Mouse (Mus musculus): ENCODE measurements around the gene Agbl4. TPM values are rescaled to one million over a fixed set of nuclear protein-coding genes. Genes with fewer than 3 reads are reported as not detected.

The Agbl4 gene
- polyA plus RNA-seq (2012; rRNA removed) = 13.1 and 13.5 TPM in 2 replicates

- H3K4me1 ChIP-seq (ENCODE audit: control insufficient read depth, insufficient read depth, low read length) = no peaks in the 10 kb centered on the region
- no peak within 1 kb of the TSS for H3K27ac ChIP-seq (ENCODE audit: insufficient read depth, low read length)
- TF ChIP-seq CTCF (IDR thresholded peaks at IDR 0.05; ENCODE audit: extremely low read depth, insufficient read depth, low read length) (no peak), POLR2A (IDR thresholded peaks at IDR 0.05; ENCODE audit: extremely low read depth, insufficient read depth, low read length) (0 out of 2 replicates have a peak, but pooled peaks have one; percentile 17)
- peak within 1 kb of the TSS; percentile 72 for H3K4me3 ChIP-seq (ENCODE audit: insufficient read depth, low read length)
Observed at GRCm38 (mm10) chr4:110397618-110398045, at the start of gene Agbl4. Gene Agbl4 (plus strand): TSS chr4:110397661.

- peak overlapping the region; percentile 97; the same call in 1 of the 2 replicates for H3K27ac ChIP-seq (ENCODE audit: insufficient read depth, low read length)
- no peak for TF ChIP-seq POLR2A (IDR thresholded peaks at IDR 0.05; ENCODE audit: extremely low read depth, insufficient read depth, low read length)
- TF ChIP-seq CTCF (IDR thresholded peaks at IDR 0.05; ENCODE audit: extremely low read depth, insufficient read depth, low read length) = no peak
- H3K4me3 ChIP-seq (ENCODE audit: insufficient read depth, low read length) = peak overlapping the region; percentile 91
- peaks cover 1% of the 10 kb centered on the region; the same call in 1 of the 2 replicates for H3K4me1 ChIP-seq (ENCODE audit: control insufficient read depth, insufficient read depth, low read length)
Observed at GRCm38 (mm10) chr4:110350856-110351177, 46.6 kb upstream of the Agbl4 start.

GRCm38 (mm10) chr4:110351178-110352000 lies 46.1 kb upstream of the Agbl4 start, which contains the start of gene Elavl4:
Gene Elavl4 (minus strand): TSS chr4:110351909.
- H3K4me1 ChIP-seq (ENCODE audit: control insufficient read depth, insufficient read depth, low read length) = peaks cover 1% of the 10 kb centered on the region; the same call in 1 of the 2 replicates
- TF ChIP-seq CTCF (IDR thresholded peaks at IDR 0.05; ENCODE audit: extremely low read depth, insufficient read depth, low read length) (peak; percentile 37), POLR2A (IDR thresholded peaks at IDR 0.05; ENCODE audit: extremely low read depth, insufficient read depth, low read length) (peak; percentile 53; the same call in 1 of the 2 replicates)
- peak within 1 kb of the TSS; percentile 91 for H3K4me3 ChIP-seq (ENCODE audit: insufficient read depth, low read length)
- peak within 1 kb of the TSS; percentile 97 for H3K27ac ChIP-seq (ENCODE audit: insufficient read depth, low read length)

- H3K27ac ChIP-seq (ENCODE audit: insufficient read depth, low read length) = no peak overlapping the region
- peaks cover 1% of the 10 kb centered on the region; the same call in 1 of the 2 replicates for H3K4me1 ChIP-seq (ENCODE audit: control insufficient read depth, insufficient read depth, low read length)
- H3K4me3 ChIP-seq (ENCODE audit: insufficient read depth, low read length) = peak overlapping the region; percentile 91
- TF ChIP-seq CTCF (IDR thresholded peaks at IDR 0.05; ENCODE audit: extremely low read depth, insufficient read depth, low read length) = no peak
- TF ChIP-seq POLR2A (IDR thresholded peaks at IDR 0.05; ENCODE audit: extremely low read depth, insufficient read depth, low read length) = no peak
Observed at GRCm38 (mm10) chr4:110352001-110352369, 45.5 kb upstream of the Agbl4 start.

DNA sequence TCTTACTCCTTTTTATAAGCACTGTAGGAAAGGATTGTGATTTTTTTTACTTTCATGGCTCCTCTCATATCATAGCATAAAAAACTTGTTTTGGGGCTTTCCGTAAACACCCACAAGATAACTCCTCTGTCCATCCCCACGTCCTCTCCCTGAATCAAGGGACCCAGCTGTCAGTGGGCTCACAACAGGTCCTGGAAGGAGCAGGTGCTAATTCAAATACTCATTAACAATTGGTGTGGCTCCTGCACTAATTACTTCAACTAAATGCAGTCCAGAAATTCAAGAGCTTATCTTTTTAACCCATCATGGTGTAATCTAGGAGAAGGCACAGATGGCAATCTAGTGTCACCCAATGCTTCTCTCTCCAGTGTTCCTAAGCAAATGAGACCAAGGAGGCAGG lies 36.9 kb upstream of the Agbl4 start:
- Histone ChIP-seq H3K4me3 (ENCODE audit: insufficient read depth, low read length) (no peak overlapping the region), H3K4me1 (ENCODE audit: control insufficient read depth, insufficient read depth, low read length) (no peaks in the 10 kb centered on the region), H3K27ac (ENCODE audit: insufficient read depth, low read length) (no peak overlapping the region)
- TF ChIP-seq CTCF (IDR thresholded peaks at IDR 0.05; ENCODE audit: extremely low read depth, insufficient read depth, low read length) = no peak
- no peak for TF ChIP-seq POLR2A (IDR thresholded peaks at IDR 0.05; ENCODE audit: extremely low read depth, insufficient read depth, low read length)

DNA sequence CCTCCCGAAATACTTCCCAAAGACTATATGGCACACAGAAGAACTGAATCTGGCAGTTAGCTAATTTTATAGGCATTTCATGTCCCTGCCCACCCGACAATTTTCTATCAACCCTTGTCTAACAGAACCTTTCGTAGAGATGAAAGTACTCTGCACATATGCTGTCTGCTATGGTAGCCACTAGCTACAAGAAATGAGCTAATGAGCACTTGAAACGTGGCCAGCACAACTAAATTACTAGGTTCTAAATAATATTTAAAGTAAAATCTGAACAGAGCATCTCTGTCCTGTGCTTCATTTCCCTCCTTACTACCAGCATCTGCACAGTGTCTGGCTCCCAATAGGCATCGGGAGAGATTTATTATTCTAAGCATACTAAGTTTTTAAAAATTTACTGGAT lies 1.2 kb upstream of the Agbl4 start:
- no peak overlapping the region for H3K4me3 ChIP-seq (ENCODE audit: insufficient read depth, low read length)
- TF ChIP-seq CTCF (IDR thresholded peaks at IDR 0.05; ENCODE audit: extremely low read depth, insufficient read depth, low read length) = no peak
- TF ChIP-seq POLR2A (IDR thresholded peaks at IDR 0.05; ENCODE audit: extremely low read depth, insufficient read depth, low read length) = no peak
- no peaks in the 10 kb centered on the region for H3K4me1 ChIP-seq (ENCODE audit: control insufficient read depth, insufficient read depth, low read length)
- no peak overlapping the region for H3K27ac ChIP-seq (ENCODE audit: insufficient read depth, low read length)

- no peak overlapping the region for H3K27ac ChIP-seq (ENCODE audit: insufficient read depth, low read length)
- no peaks in the 10 kb centered on the region for H3K4me1 ChIP-seq (ENCODE audit: control insufficient read depth, insufficient read depth, low read length)
- TF ChIP-seq POLR2A (IDR thresholded peaks at IDR 0.05; ENCODE audit: extremely low read depth, insufficient read depth, low read length) = no peak
- no peak for TF ChIP-seq CTCF (IDR thresholded peaks at IDR 0.05; ENCODE audit: extremely low read depth, insufficient read depth, low read length)
- H3K4me3 ChIP-seq (ENCODE audit: insufficient read depth, low read length) = no peak overlapping the region
Observed at GRCm38 (mm10) chr4:110420306-110420705, 22.8 kb downstream of the Agbl4 start.

- H3K4me3 ChIP-seq (ENCODE audit: insufficient read depth, low read length) = no peak overlapping the region
- H3K27ac ChIP-seq (ENCODE audit: insufficient read depth, low read length) = no peak overlapping the region
- no peaks in the 10 kb centered on the region; the same call in 1 of the 2 replicates for H3K4me1 ChIP-seq (ENCODE audit: control insufficient read depth, insufficient read depth, low read length)
- no peak for TF ChIP-seq CTCF (IDR thresholded peaks at IDR 0.05; ENCODE audit: extremely low read depth, insufficient read depth, low read length)
- no peak for TF ChIP-seq POLR2A (IDR thresholded peaks at IDR 0.05; ENCODE audit: extremely low read depth, insufficient read depth, low read length)
Observed at GRCm38 (mm10) chr4:110427653-110428052, 30.2 kb downstream of the Agbl4 start.

DNA sequence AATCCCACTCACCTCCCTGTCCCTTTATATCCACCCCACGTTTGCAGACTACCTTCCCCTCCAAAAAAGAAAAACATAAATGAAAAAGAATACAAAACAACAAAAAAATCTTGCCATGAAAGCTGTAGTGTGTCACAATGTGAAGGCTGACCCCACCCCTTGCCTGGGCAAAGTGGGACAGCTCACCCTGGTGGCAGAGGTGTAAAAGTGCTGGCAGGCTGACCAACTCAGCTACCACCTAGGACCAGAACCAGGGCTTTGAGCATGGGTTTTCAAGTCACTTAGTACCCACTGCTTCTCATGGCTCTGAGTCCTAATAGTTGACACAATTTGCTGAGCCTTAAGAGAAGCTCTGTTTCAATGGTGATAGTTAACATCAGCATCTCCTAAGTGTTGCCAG lies 96.9 kb downstream of the Agbl4 start:
- no peak overlapping the region for H3K27ac ChIP-seq (ENCODE audit: insufficient read depth, low read length)
- no peak overlapping the region for H3K4me3 ChIP-seq (ENCODE audit: insufficient read depth, low read length)
- TF ChIP-seq POLR2A (IDR thresholded peaks at IDR 0.05; ENCODE audit: extremely low read depth, insufficient read depth, low read length) (no peak), CTCF (IDR thresholded peaks at IDR 0.05; ENCODE audit: extremely low read depth, insufficient read depth, low read length) (0 out of 2 replicates have a peak, but pooled peaks have one; percentile 7)
- no peaks in the 10 kb centered on the region for H3K4me1 ChIP-seq (ENCODE audit: control insufficient read depth, insufficient read depth, low read length)

DNA sequence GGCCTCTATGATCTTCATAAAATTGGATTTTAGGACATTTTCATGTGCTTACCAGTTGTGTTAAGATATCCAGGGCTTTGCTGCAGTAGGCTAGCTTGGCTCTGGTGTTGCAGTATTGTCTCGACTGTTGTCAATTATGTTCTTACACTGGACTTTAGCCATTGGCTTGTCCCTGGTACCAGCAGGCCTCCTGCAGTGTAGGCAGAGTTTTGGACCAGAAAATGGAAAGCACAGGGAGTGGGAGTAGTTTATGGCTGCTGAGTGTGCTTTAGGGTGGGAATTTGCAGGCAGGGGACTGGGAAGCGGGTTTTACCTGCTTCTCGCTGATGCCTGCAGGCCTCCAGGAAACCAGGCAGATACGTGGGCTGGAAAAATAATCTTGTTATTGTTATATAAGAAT lies 132.3 kb downstream of the Agbl4 start:
- no peak overlapping the region for H3K27ac ChIP-seq (ENCODE audit: insufficient read depth, low read length)
- no peak for TF ChIP-seq CTCF (IDR thresholded peaks at IDR 0.05; ENCODE audit: extremely low read depth, insufficient read depth, low read length)
- no peak for TF ChIP-seq POLR2A (IDR thresholded peaks at IDR 0.05; ENCODE audit: extremely low read depth, insufficient read depth, low read length)
- no peak overlapping the region for H3K4me3 ChIP-seq (ENCODE audit: insufficient read depth, low read length)
- no peaks in the 10 kb centered on the region for H3K4me1 ChIP-seq (ENCODE audit: control insufficient read depth, insufficient read depth, low read length)

All from cortical plate, adult 2 months (tissue).